Mouse (Mus musculus) lung, adult 2 months (tissue): Measurements from ENCODE around the gene Sbno1. TPM values are rescaled to one million over a fixed set of nuclear protein-coding genes. Genes with fewer than 3 reads are reported as not detected.
A peak's percentile ranks its signal among the peaks of the same experiment; 100 is the strongest.
"Not testable (repeated sequence)": the region's sequence is repeated elsewhere in the genome, so short reads cannot be mapped to it uniquely, and the experiment has no call there.

Experiments used
- DNase-seq: peaks from one replicate; pipeline ENCODE4 v3.0.0; 2022
- H3K4me1 ChIP-seq: fragments of 200-500 bp; 2 replicates; pipeline ENCODE4 v1.6.1; 2011; ENCODE audit warnings: low read length; ENCODE audit not compliant: control insufficient read depth, insufficient read depth
- H3K4me3 ChIP-seq: fragments of 200-500 bp; replicated peaks from 2 replicates; pipeline ENCODE3; 2011; ENCODE audit warnings: low read depth, mild to moderate bottlenecking, control low read depth, low read length; ENCODE audit errors: extremely low read depth
- CTCF ChIP-seq: fragments of 200-500 bp; IDR thresholded peaks from 2 replicates; pipeline ENCODE4 v1.5.1; 2011; ENCODE audit warnings: mild to moderate bottlenecking, low read length, control low read depth; ENCODE audit not compliant: insufficient read depth
- POLR2A ChIP-seq: fragments of 200-500 bp; IDR thresholded peaks from 2 replicates; pipeline ENCODE4 v1.6.1; 2011; ENCODE audit warnings: low read depth, mild to moderate bottlenecking, control low read depth, low read length, borderline replicate concordance; ENCODE audit errors: extremely low read depth
- WGBS: fragments of 180-500 bp; shearing (Covaris S2); methylation state at CpG from one replicate; pipeline ENCODE4 v1.1.7; 2018; 5-methylcytosine and 5-hydroxymethylcytosine counted together
- polyA plus RNA-seq: library from polyadenylated mRNA; depleted of rRNA; stranded (reverse); fragments of >200 nt; gene quantifications from 2 replicates; pipeline ENCODE4 v1.2.3, GENCODE M21; 2012

Sbno1 gene
- polyA plus RNA-seq, 1 experiment: 19.2 TPM

GRCm38 (mm10) chr5:124380121-124380520 is 45.7 kb downstream of the Sbno1 start:
- WGBS: 94% methylated on average over 1 of the region's 1 CpGs
- TF ChIP-seq POLR2A: no peak
- TF ChIP-seq CTCF: no peak

GRCm38 (mm10) chr5:124377149-124377548 is 48.7 kb downstream of the Sbno1 start:
- TF ChIP-seq POLR2A (no peak), CTCF (no peak)
- H3K4me3 ChIP-seq: no peak overlapping the region
- DNase-seq: no peak
- 64% methylated on average over 4 of the region's 4 CpGs for WGBS
- H3K4me1 ChIP-seq: no peaks in the 10 kb centered on the region; the same call in 1 of the 2 replicates

More at GRCm38 (mm10) chr5:124380121-124380520, 45.7 kb downstream of the Sbno1 start:
- Histone ChIP-seq H3K4me1 (no peaks in the 10 kb centered on the region; the same call in 1 of the 2 replicates), H3K4me3 (no peak overlapping the region)
- no peak for DNase-seq

- 93% methylated on average over 1 of the region's 1 CpGs for WGBS
- DNase-seq: no peak
- TF ChIP-seq CTCF: no peak
- TF ChIP-seq POLR2A: no peak
- Histone ChIP-seq H3K4me1 (no peaks in the 10 kb centered on the region; the same call in 1 of the 2 replicates), H3K4me3 (no peak overlapping the region)
Measured at GRCm38 (mm10) chr5:124376401-124376800, 49.4 kb downstream of the Sbno1 start.

- Histone ChIP-seq H3K4me1 (no peaks in the 10 kb centered on the region; the same call in 1 of the 2 replicates), H3K4me3 (no peak overlapping the region)
- DNase-seq: no peak
- WGBS: 98% methylated on average over 7 of the region's 7 CpGs
- no peak for TF ChIP-seq POLR2A
- no peak for TF ChIP-seq CTCF
Measured at GRCm38 (mm10) chr5:124374298-124374697, 51.5 kb downstream of the Sbno1 start.

GRCm38 (mm10) chr5:124366721-124367120 is 59.1 kb downstream of the Sbno1 start:
- 55% methylated on average over 3 of the region's 3 CpGs for WGBS

GRCm38 (mm10) chr5:124365754-124366153 is 60.0 kb downstream of the Sbno1 start:
- no peak for DNase-seq
- Histone ChIP-seq H3K4me1 (no peaks in the 10 kb centered on the region), H3K4me3 (no peak overlapping the region)
- WGBS: 83% methylated on average over 2 of the region's 2 CpGs
- TF ChIP-seq CTCF: no peak
- TF ChIP-seq POLR2A: no peak

More at GRCm38 (mm10) chr5:124366721-124367120, 59.1 kb downstream of the Sbno1 start:
- DNase-seq: no peak
- no peak for TF ChIP-seq POLR2A
- no peak for TF ChIP-seq CTCF
- Histone ChIP-seq H3K4me3 (no peak overlapping the region), H3K4me1 (no peaks in the 10 kb centered on the region)

GRCm38 (mm10) chr5:124364173-124364918 is 61.5 kb downstream of the Sbno1 start:
- DNase-seq: no peak
- no peak for TF ChIP-seq POLR2A
- TF ChIP-seq CTCF: no peak
- Histone ChIP-seq H3K4me3 (no peak overlapping the region), H3K4me1 (no peaks in the 10 kb centered on the region)
- 88% methylated on average over 6 of the region's 6 CpGs for WGBS

- not testable (repeated sequence) for H3K4me3 ChIP-seq, H3K4me1 ChIP-seq, DNase-seq
- 90% methylated on average over 5 of the region's 5 CpGs for whole genome bisulfite sequencing
Measured at GRCm38 (mm10) chr5:124362982-124363381, 62.8 kb downstream of the Sbno1 start, which contains the start of gene Cdk2ap1. TSS of gene Cdk2ap1 (minus strand) at chr5:124363082.

GRCm38 (mm10) chr5:124359641-124360040 is 66.2 kb downstream of the Sbno1 start:
- no peak for DNase-seq
- 79% methylated on average over 2 of the region's 2 CpGs for WGBS
- Histone ChIP-seq H3K4me3 (no peak overlapping the region), H3K4me1 (no peaks in the 10 kb centered on the region)
- TF ChIP-seq CTCF: no peak
- no peak for TF ChIP-seq POLR2A

- WGBS: 35% methylated on average over 3 of the region's 3 CpGs
- peaks cover 7% of the 10 kb centered on the region for H3K4me1 ChIP-seq
- TF ChIP-seq CTCF: peak; percentile 10; the same call in 1 of the 2 replicates
- TF ChIP-seq POLR2A: no peak
- H3K4me3 ChIP-seq: no peak overlapping the region
- DNase-seq: no peak
Measured at GRCm38 (mm10) chr5:124356695-124357094, 69.1 kb downstream of the Sbno1 start.
